Mouse (Mus musculus) midbrain, embryonic 14.5 days (tissue): ENCODE measurements at regions not wholly inside any gene's neighbourhood (a gene's known extent, or its start where the extent isn't known, plus 50 kb on each side); places are given as distances from the start of the nearest gene placed in this dataset.
A peak's percentile ranks its signal among the peaks of the same experiment; 100 is the strongest.

Source experiments
- ATAC-seq: fragments of 200-750 bp; cut with Nextera tagmentation; 2 replicates; pipeline ENCODE4 v1.8.0; 2017; ENCODE audit warnings: moderate number of reproducible peaks, moderate library complexity; ENCODE audit not compliant: low FRiP score, low TSS enrichment
- DNase-seq: peaks from one replicate; pipeline ENCODE4 v3.0.0-alpha.2; 2015
- H3K27ac ChIP-seq: fragments of 300-500 bp; sonication (generic); replicated peaks from 2 replicates; pipeline ENCODE4 v1.5.1; 2014; ENCODE audit warnings: mild to moderate bottlenecking, low read depth, low read length, moderate library complexity
- H3K27me3 ChIP-seq: fragments of 300-500 bp; sonication (generic); 2 replicates; pipeline ENCODE4 v1.6.1; 2014; ENCODE audit warnings: low read length, control low read depth, mixed read lengths; ENCODE audit not compliant: control insufficient read depth, insufficient read depth
- H3K36me3 ChIP-seq: fragments of 300-500 bp; sonication (generic); 2 replicates; pipeline ENCODE4 v1.6.1; 2014; ENCODE audit warnings: low read length, control low read depth; ENCODE audit not compliant: control insufficient read depth, insufficient read depth
- H3K4me1 ChIP-seq: fragments of 300-500 bp; sonication (generic); 2 replicates; pipeline ENCODE4 v1.6.1; 2014; ENCODE audit warnings: mild to moderate bottlenecking, antibody characterized with exemption, low read length, control low read depth; ENCODE audit not compliant: control insufficient read depth, insufficient read depth
- H3K4me2 ChIP-seq: fragments of 300-500 bp; sonication (generic); 2 replicates; pipeline ENCODE4 v1.6.1; 2014; ENCODE audit warnings: mild to moderate bottlenecking, low read length, moderate library complexity
- H3K4me3 ChIP-seq: fragments of 300-500 bp; sonication (generic); replicated peaks from 2 replicates; pipeline ENCODE4 v1.5.1; 2014; ENCODE audit warnings: low read depth, low read length
- H3K9ac ChIP-seq: fragments of 300-500 bp; sonication (generic); replicated peaks from 2 replicates; pipeline ENCODE4 v1.6.1; 2014; ENCODE audit warnings: mild to moderate bottlenecking, low read length, moderate library complexity
- H3K9me3 ChIP-seq: fragments of 300-500 bp; sonication (generic); 2 replicates; pipeline ENCODE4 v1.6.1; 2016; ENCODE audit warnings: low read length, control low read depth, mixed read lengths; ENCODE audit not compliant: control insufficient read depth
- WGBS: fragments of 180-500 bp; shearing (Covaris S2); extraction: QIAGEN DNeasy Blood & Tissue Kit; methylation state at CpG from one replicate; pipeline ENCODE4 v1.1.7; 2014; 5-methylcytosine and 5-hydroxymethylcytosine counted together

GRCm38 (mm10) chr2:30743976-30744620, 59.4 kb downstream of the 1700001O22Rik start:
- Histone ChIP-seq H3K4me1 (peaks cover 17% of the 10 kb centered on the region), H3K27me3 (no peaks in the 10 kb centered on the region), H3K9me3 (no peaks in the 10 kb centered on the region), H3K36me3 (no peaks in the 10 kb centered on the region), H3K9ac (peak overlapping the region; percentile 30; the same call in 1 of the 2 replicates), H3K4me3 (no peak overlapping the region), H3K27ac (peak overlapping the region; percentile 89), H3K4me2 (peak overlapping the region; percentile 41)
- ATAC-seq (peak; percentile 63), DNase-seq (peak; percentile 90)
- under 1% methylated on average over 15 of the region's 15 CpGs for WGBS

GRCm38 (mm10) chr2:30743265-30743846, 60.1 kb downstream of the 1700001O22Rik start:
- ATAC-seq (no peak), DNase-seq (no peak)
- Histone ChIP-seq H3K27me3 (no peaks in the 10 kb centered on the region), H3K27ac (peak overlapping the region; percentile 89), H3K9ac (no peak overlapping the region; the same call in 1 of the 2 replicates), H3K9me3 (no peaks in the 10 kb centered on the region), H3K4me3 (no peak overlapping the region), H3K4me2 (peak overlapping the region; percentile 41), H3K36me3 (no peaks in the 10 kb centered on the region), H3K4me1 (peaks cover 17% of the 10 kb centered on the region)
- 31% methylated on average over 4 of the region's 4 CpGs for WGBS

GRCm38 (mm10) chr2:30741450-30741849, 62.0 kb downstream of the 1700001O22Rik start:
- peaks cover 30% of the 10 kb centered on the region for H3K4me1 ChIP-seq
- H3K36me3 ChIP-seq: no peaks in the 10 kb centered on the region
- H3K27ac ChIP-seq: no peak overlapping the region
- H3K4me3 ChIP-seq: no peak overlapping the region
- no peaks in the 10 kb centered on the region for H3K9me3 ChIP-seq
- no peak for ATAC-seq
- WGBS: 90% methylated on average over 2 of the region's 2 CpGs
- no peaks in the 10 kb centered on the region for H3K27me3 ChIP-seq
- H3K9ac ChIP-seq: no peak overlapping the region
- H3K4me2 ChIP-seq: no peak overlapping the region
- DNase-seq: no peak

GRCm38 (mm10) chr2:30737759-30738158, 65.7 kb downstream of the 1700001O22Rik start:
- Histone ChIP-seq H3K9me3 (no peaks in the 10 kb centered on the region), H3K4me3 (no peak overlapping the region), H3K4me2 (no peak overlapping the region), H3K27ac (peak overlapping the region; percentile 64), H3K36me3 (no peaks in the 10 kb centered on the region), H3K9ac (no peak overlapping the region), H3K4me1 (peaks cover 13% of the 10 kb centered on the region), H3K27me3 (no peaks in the 10 kb centered on the region)
- DNase-seq: peak; percentile 76
- 37% methylated on average over 5 of the region's 5 CpGs for WGBS
- peak; percentile 48; the same call in 1 of the 2 replicates for ATAC-seq

- H3K9me3 ChIP-seq: peaks cover 4% of the 10 kb centered on the region; the same call in 1 of the 2 replicates
- H3K9ac ChIP-seq: no peak overlapping the region
- DNase-seq (peak; percentile 26), ATAC-seq (no peak)
- H3K4me2 ChIP-seq: no peak overlapping the region
- WGBS: 43% methylated on average over 6 of the region's 6 CpGs
- no peak overlapping the region for H3K4me3 ChIP-seq
- H3K27me3 ChIP-seq: no peaks in the 10 kb centered on the region
- H3K36me3 ChIP-seq: no peaks in the 10 kb centered on the region
- H3K4me1 ChIP-seq: peaks cover 13% of the 10 kb centered on the region
- H3K27ac ChIP-seq: peak overlapping the region; percentile 64; the same call in 1 of the 2 replicates
Observed at GRCm38 (mm10) chr2:30736705-30737104, 66.8 kb downstream of the 1700001O22Rik start.

GRCm38 (mm10) chr2:30736236-30736635, 67.2 kb downstream of the 1700001O22Rik start:
- ATAC-seq (no peak), DNase-seq (no peak)
- H3K4me1 ChIP-seq: peaks cover 13% of the 10 kb centered on the region
- no peaks in the 10 kb centered on the region for H3K36me3 ChIP-seq
- no peak overlapping the region for H3K27ac ChIP-seq
- no peak overlapping the region for H3K9ac ChIP-seq
- no peak overlapping the region for H3K4me2 ChIP-seq
- H3K9me3 ChIP-seq: peaks cover 4% of the 10 kb centered on the region; the same call in 1 of the 2 replicates
- WGBS: 48% methylated on average over 2 of the region's 2 CpGs
- no peaks in the 10 kb centered on the region for H3K27me3 ChIP-seq
- no peak overlapping the region for H3K4me3 ChIP-seq

GRCm38 (mm10) chr2:30733853-30734252, 69.6 kb downstream of the 1700001O22Rik start:
- H3K27ac ChIP-seq: 0 out of 2 replicates have a peak overlapping the region, but pooled peaks have one; percentile 9
- no peak overlapping the region for H3K9ac ChIP-seq

GRCm38 (mm10) chr2:30731832-30732231, 71.6 kb downstream of the 1700001O22Rik start:
- Histone ChIP-seq H3K27ac (no peak overlapping the region), H3K4me1 (peaks cover 2% of the 10 kb centered on the region; the same call in 1 of the 2 replicates), H3K4me3 (no peak overlapping the region), H3K9ac (no peak overlapping the region), H3K27me3 (no peaks in the 10 kb centered on the region), H3K4me2 (no peak overlapping the region), H3K36me3 (no peaks in the 10 kb centered on the region), H3K9me3 (peaks cover 4% of the 10 kb centered on the region; the same call in 1 of the 2 replicates)
- no peak for ATAC-seq
- DNase-seq: no peak
- WGBS: 94% methylated on average over 5 of the region's 5 CpGs

More at GRCm38 (mm10) chr2:30733853-30734252, 69.6 kb downstream of the 1700001O22Rik start:
- WGBS: 25% methylated on average over 6 of the region's 6 CpGs
- Histone ChIP-seq H3K4me1 (peaks cover 13% of the 10 kb centered on the region), H3K27me3 (no peaks in the 10 kb centered on the region), H3K4me3 (no peak overlapping the region), H3K36me3 (no peaks in the 10 kb centered on the region), H3K9me3 (peaks cover 4% of the 10 kb centered on the region; the same call in 1 of the 2 replicates), H3K4me2 (no peak overlapping the region)
- no peak for DNase-seq
- no peak for ATAC-seq
